Mouse (Mus musculus) lung, adult 2 months (tissue): ENCODE data around the gene Zfp775.

ENCODE experiments used
- CTCF ChIP-seq: fragments of 200-500 bp; IDR thresholded peaks from 2 replicates; pipeline ENCODE4 v1.5.1; 2011; ENCODE audit warnings: mild to moderate bottlenecking, low read length, control low read depth; ENCODE audit not compliant: insufficient read depth
- POLR2A ChIP-seq: fragments of 200-500 bp; IDR thresholded peaks from 2 replicates; pipeline ENCODE4 v1.6.1; 2011; ENCODE audit warnings: low read depth, mild to moderate bottlenecking, control low read depth, low read length, borderline replicate concordance; ENCODE audit errors: extremely low read depth

- TF ChIP-seq CTCF (no peak), POLR2A (no peak)
Measured at GRCm38 (mm10) chr6:48637811-48638500, 36.1 kb downstream of the Zfp775 start.
